Mouse (Mus musculus) MEL (cell line): ENCODE results near the gene Lrrc32. TPM values are rescaled to one million over a fixed set of nuclear protein-coding genes. Genes with fewer than 3 reads are reported as not detected.

ENCODE experiments used
- DNase-seq: peaks from one replicate; pipeline ENCODE4 v3.0.0; 2011; ENCODE audit warnings: low read depth, low spot score
- H3K27ac ChIP-seq: 2 replicates; pipeline ENCODE4 v1.5.1; 2012; ENCODE audit warnings: low read depth, mild to moderate bottlenecking, control low read depth, low read length, moderate library complexity; ENCODE audit not compliant: control insufficient read depth
- H3K27me3 ChIP-seq, 2 experiments: fragments of 150-350 bp in 1 of 2; sonication (generic) in 1 of 2; 2 replicates each; pipeline ENCODE4 v1.6.1; 2012; ENCODE audit warnings: low read length in 2 of 2, mild to moderate bottlenecking in 2 of 2, improper control_type of control experiment in 1 of 2, moderate library complexity in 1 of 2; ENCODE audit not compliant: insufficient read depth in 2 of 2, control insufficient read depth in 1 of 2
- H3K36me3 ChIP-seq, 2 experiments: 2 replicates each; pipeline ENCODE4 v1.6.1; 2012 to 2014; ENCODE audit warnings: low read length in 2 of 2, improper control_type of control experiment in 1 of 2, inconsistent platforms in 1 of 2, mild to moderate bottlenecking in 1 of 2; ENCODE audit not compliant: insufficient read depth in 2 of 2, control insufficient read depth in 1 of 2
- H3K4me1 ChIP-seq, 2 experiments: fragments of 150-350 bp in 1 of 2; sonication (generic) in 1 of 2; 2 replicates each; pipeline ENCODE4 v1.6.1; 2012; ENCODE audit warnings: low read length in 2 of 2, improper control_type of control experiment in 1 of 2, mild to moderate bottlenecking in 1 of 2; ENCODE audit not compliant: insufficient read depth in 2 of 2, control insufficient read depth in 1 of 2
- H3K4me3 ChIP-seq, 2 experiments: fragments of 150-350 bp in 1 of 2; sonication (generic) in 1 of 2; 2 replicates each; pipeline ENCODE4 v1.5.1; 2012; ENCODE audit warnings: low read depth in 2 of 2, low read length in 2 of 2, mild to moderate bottlenecking in 2 of 2, moderate library complexity in 2 of 2, control low read depth in 1 of 2, improper control_type of control experiment in 1 of 2; ENCODE audit not compliant: control insufficient read depth in 1 of 2, insufficient read depth in 1 of 2
- H3K79me2 ChIP-seq: 2 replicates; pipeline ENCODE4 v1.6.1; 2012; ENCODE audit warnings: mild to moderate bottlenecking, low read length, moderate library complexity; ENCODE audit not compliant: control insufficient read depth, poor library complexity, insufficient read depth
- H3K9ac ChIP-seq: 2 replicates; pipeline ENCODE4 v1.6.1; 2012; ENCODE audit warnings: low read depth, mild to moderate bottlenecking, control low read depth, low read length, moderate library complexity; ENCODE audit not compliant: control insufficient read depth, poor library complexity, severe bottlenecking
- H3K9me3 ChIP-seq: fragments of 150-350 bp; sonication (generic); replicated peaks from 2 replicates; pipeline ENCODE4 v1.6.1; 2012; ENCODE audit warnings: mild to moderate bottlenecking, low read length, improper control_type of control experiment, moderate library complexity; ENCODE audit not compliant: insufficient read depth
- CHD2 ChIP-seq: IDR thresholded peaks from 2 replicates; pipeline ENCODE4 v1.6.1; 2011; ENCODE audit warnings: low read length, improper control_type of control experiment
- E2F4 ChIP-seq: IDR thresholded peaks from 2 replicates; pipeline ENCODE4 v1.6.1; 2011; ENCODE audit warnings: low read depth, low read length, improper control_type of control experiment, borderline replicate concordance
- EP300 ChIP-seq, 2 experiments: IDR thresholded peaks; 2 replicates each; pipeline ENCODE4 v1.6.1; 2011; ENCODE audit warnings: improper control_type of control experiment in 2 of 2, low read length in 2 of 2, low read depth in 1 of 2, mild to moderate bottlenecking in 1 of 2
- ETS1 ChIP-seq: IDR thresholded peaks from 2 replicates; pipeline ENCODE4 v1.6.1; 2012; ENCODE audit warnings: low read depth, mild to moderate bottlenecking, inconsistent platforms, low read length, improper control_type of control experiment, moderate library complexity
- HCFC1 ChIP-seq: IDR thresholded peaks from 2 replicates; pipeline ENCODE4 v1.6.1; 2012; ENCODE audit warnings: low read depth, mild to moderate bottlenecking, inconsistent platforms, low read length, improper control_type of control experiment, moderate library complexity
- JUND ChIP-seq: IDR thresholded peaks from 2 replicates; pipeline ENCODE4 v1.6.1; 2011; ENCODE audit warnings: low read depth, mild to moderate bottlenecking, improper control_type of control experiment, low read length
- KAT2A ChIP-seq: conservative IDR thresholded peaks from 2 replicates; pipeline ENCODE4 v1.6.1; 2012; ENCODE audit warnings: low read depth, low read length, improper control_type of control experiment, inconsistent platforms
- MAX ChIP-seq: IDR thresholded peaks from 2 replicates; pipeline ENCODE4 v1.6.1; 2011; ENCODE audit warnings: low read length, improper control_type of control experiment
- MAZ ChIP-seq: IDR thresholded peaks from 2 replicates; pipeline ENCODE4 v1.6.1; 2012; ENCODE audit warnings: low read depth, mild to moderate bottlenecking, inconsistent platforms, low read length, improper control_type of control experiment
- MXI1 ChIP-seq: IDR thresholded peaks from 2 replicates; pipeline ENCODE4 v1.6.1; 2011; ENCODE audit warnings: mild to moderate bottlenecking, low read depth, low read length, improper control_type of control experiment
- MYB ChIP-seq: IDR thresholded peaks from 2 replicates; pipeline ENCODE4 v1.6.1; 2011; ENCODE audit warnings: mild to moderate bottlenecking, low read depth, low read length, improper control_type of control experiment
- MYC ChIP-seq: IDR thresholded peaks from 2 replicates; pipeline ENCODE4 v1.6.1; 2011; ENCODE audit warnings: low read depth, mild to moderate bottlenecking, low read length, improper control_type of control experiment, moderate library complexity
- NELFE ChIP-seq: IDR thresholded peaks from 2 replicates; pipeline ENCODE4 v1.6.1; 2011; ENCODE audit warnings: low read depth, low read length, improper control_type of control experiment
- NRF1 ChIP-seq: IDR thresholded peaks from 2 replicates; pipeline ENCODE4 v1.6.1; 2014; ENCODE audit warnings: low read depth, mild to moderate bottlenecking, inconsistent platforms, low read length, improper control_type of control experiment, moderate library complexity; ENCODE audit not compliant: poor library complexity, insufficient read depth, severe bottlenecking
- POLR2A ChIP-seq, 2 experiments: IDR thresholded peaks; 2 replicates each; pipeline ENCODE4 v1.6.1; 2011 to 2012; ENCODE audit warnings: low read length in 2 of 2, mild to moderate bottlenecking in 2 of 2, control low read depth in 1 of 2, improper control_type of control experiment in 1 of 2, low read depth in 1 of 2, moderate library complexity in 1 of 2; ENCODE audit not compliant: control insufficient read depth in 1 of 2, insufficient read depth in 1 of 2, poor library complexity in 1 of 2
- POLR2AphosphoS2 ChIP-seq: IDR thresholded peaks from 2 replicates; pipeline ENCODE4 v1.6.1; 2011; ENCODE audit warnings: low read length, improper control_type of control experiment
- RAD21 ChIP-seq: IDR thresholded peaks from 2 replicates; pipeline ENCODE4 v1.6.1; 2011; ENCODE audit warnings: mild to moderate bottlenecking, low read depth, low read length, improper control_type of control experiment
- RCOR1 ChIP-seq: IDR thresholded peaks from 2 replicates; pipeline ENCODE4 v1.6.1; 2012; ENCODE audit warnings: low read depth, mild to moderate bottlenecking, inconsistent platforms, low read length, improper control_type of control experiment
- SMC3 ChIP-seq: IDR thresholded peaks from 2 replicates; pipeline ENCODE4 v1.6.1; 2011; ENCODE audit warnings: low read depth, low read length, improper control_type of control experiment
- TCF12 ChIP-seq: IDR thresholded peaks from 2 replicates; pipeline ENCODE4 v1.6.1; 2014; ENCODE audit warnings: low read depth, mild to moderate bottlenecking, inconsistent platforms, low read length, improper control_type of control experiment, moderate library complexity
- USF1 ChIP-seq: IDR thresholded peaks from 2 replicates; pipeline ENCODE4 v1.6.1; 2014; ENCODE audit warnings: low read depth, mild to moderate bottlenecking, inconsistent platforms, low read length, improper control_type of control experiment, moderate library complexity
- USF2 ChIP-seq, 2 experiments: IDR thresholded peaks; 2 replicates each; pipeline ENCODE4 v1.6.1; 2011 to 2012; ENCODE audit warnings: improper control_type of control experiment in 2 of 2, low read length in 2 of 2, borderline replicate concordance in 1 of 2, inconsistent platforms in 1 of 2, low read depth in 1 of 2, mild to moderate bottlenecking in 1 of 2; ENCODE audit not compliant: insufficient read depth in 1 of 2
- ZKSCAN1 ChIP-seq: IDR thresholded peaks from 2 replicates; pipeline ENCODE4 v1.6.1; 2012; ENCODE audit warnings: low read depth, mild to moderate bottlenecking, inconsistent platforms, low read length, improper control_type of control experiment, moderate library complexity
- ZMIZ1 ChIP-seq: IDR thresholded peaks from 2 replicates; pipeline ENCODE4 v1.6.1; 2012; ENCODE audit warnings: low read depth, mild to moderate bottlenecking, inconsistent platforms, low read length, improper control_type of control experiment, moderate library complexity
- polyA plus RNA-seq, 2 experiments: library from polyadenylated mRNA; stranded (reverse) in 1 of 2; unstranded in 1 of 2; fragments of >175 nt in 1 of 2; fragments of >200 nt in 1 of 2; gene quantifications; 2 replicates each; pipeline versions ENCODE4 v1.2.1 to v1.2.4; 2012; ENCODE audit warnings: low replicate concordance in 2 of 2, low read depth in 1 of 2; ENCODE audit not compliant: insufficient read length in 2 of 2, insufficient read depth in 1 of 2, missing spikeins in 1 of 2
- total RNA-seq: library from RNA; depleted of rRNA; stranded (reverse); fragments of 300-350 nt; gene quantifications from 2 replicates; pipeline ENCODE4 v1.2.3, GENCODE M21; 2012

The Lrrc32 gene
- total and polyA plus RNA-seq, 3 experiments = not detected

GRCm38 (mm10) chr7:98495591-98495990 is 6.5 kb downstream of the Lrrc32 start:
- Histone ChIP-seq H3K36me3 (no peaks in the 10 kb centered on the region), H3K4me1 (no peaks in the 10 kb centered on the region), H3K4me3 (no peak overlapping the region), H3K27me3 (peaks cover 0 to 1% of the 10 kb centered on the region in 2 experiments; a peak in 1 of 4 replicates), H3K9ac (no peak overlapping the region), H3K79me2 (no peaks in the 10 kb centered on the region), H3K9me3 (no peaks in the 10 kb centered on the region), H3K27ac (no peak overlapping the region)
- TF ChIP-seq NRF1 (no peak), MYB (no peak)
- DNase-seq = no peak

DNA sequence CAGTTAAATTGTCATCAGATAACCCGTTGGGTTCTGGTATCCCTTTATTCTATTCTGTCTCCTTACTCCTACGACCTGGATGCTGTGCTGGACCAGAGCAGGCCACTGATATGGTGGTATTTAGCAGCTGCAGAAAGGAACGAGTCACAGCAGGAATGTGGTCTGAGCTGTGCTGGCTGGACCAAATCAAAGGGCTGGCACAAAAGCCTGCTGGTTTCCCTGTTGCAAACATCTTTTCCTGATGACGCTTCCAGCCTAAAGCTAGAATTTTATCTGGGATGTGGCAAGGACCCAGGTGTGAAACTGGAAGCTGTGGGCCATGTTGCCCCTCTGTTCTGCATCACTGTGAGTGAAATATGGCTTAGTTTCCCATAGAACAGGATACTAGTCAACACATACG is 8.4 kb downstream of the Lrrc32 start:
- H3K4me1 ChIP-seq = no peaks in the 10 kb centered on the region
- no peak for DNase-seq
- H3K9me3 ChIP-seq = no peaks in the 10 kb centered on the region
- no peaks in the 10 kb centered on the region for H3K36me3 ChIP-seq
- no peak overlapping the region for H3K27ac ChIP-seq
- no peak overlapping the region for H3K9ac ChIP-seq
- TF ChIP-seq POLR2A (IDR thresholded peaks at IDR 0.05; ENCODE audit: control insufficient read depth in 1 of 2, insufficient read depth in 1 of 2, low read depth in 1 of 2, low read length in 2 of 2, poor library complexity in 1 of 2) = no peak
- TF ChIP-seq ETS1 = no peak
- TF ChIP-seq MAZ = no peak
- no peak for TF ChIP-seq CHD2
- TF ChIP-seq EP300 (IDR thresholded peaks at IDR 0.05; ENCODE audit: low read depth in 1 of 2, low read length in 2 of 2) = no peak
- TF ChIP-seq NELFE = no peak
- no peak for TF ChIP-seq RAD21
- TF ChIP-seq MXI1 = no peak
- no peak for TF ChIP-seq POLR2AphosphoS2
- TF ChIP-seq ZMIZ1 = no peak
- no peak for TF ChIP-seq TCF12
- no peak for TF ChIP-seq HCFC1
- TF ChIP-seq JUND = no peak
- TF ChIP-seq USF1 = no peak
- no peak for TF ChIP-seq MAX
- H3K79me2 ChIP-seq = no peaks in the 10 kb centered on the region
- no peak overlapping the region for H3K4me3 ChIP-seq
- H3K27me3 ChIP-seq = peaks cover 0 to 1% of the 10 kb centered on the region in 2 experiments; a peak in 1 of 4 replicates

- no peak overlapping the region for H3K27ac ChIP-seq
- H3K4me3 ChIP-seq = no peak overlapping the region
- H3K4me1 ChIP-seq = no peaks in the 10 kb centered on the region
- H3K79me2 ChIP-seq = no peaks in the 10 kb centered on the region
- H3K9ac ChIP-seq = no peak overlapping the region
- no peaks in the 10 kb centered on the region for H3K36me3 ChIP-seq
- TF ChIP-seq POLR2A (IDR thresholded peaks at IDR 0.05; ENCODE audit: control insufficient read depth in 1 of 2, insufficient read depth in 1 of 2, low read depth in 1 of 2, low read length in 2 of 2, poor library complexity in 1 of 2) (no peak), KAT2A (no peak), E2F4 (no peak), ZKSCAN1 (no peak), SMC3 (no peak), USF1 (no peak), USF2 (IDR thresholded peaks at IDR 0.05; ENCODE audit: borderline replicate concordance in 1 of 2, insufficient read depth in 1 of 2, low read depth in 1 of 2, low read length in 2 of 2) (no peak), NELFE (no peak), MAZ (no peak), HCFC1 (no peak), RCOR1 (no peak), POLR2AphosphoS2 (no peak), EP300 (IDR thresholded peaks at IDR 0.05; ENCODE audit: low read depth in 1 of 2, low read length in 2 of 2) (no peak), ETS1 (no peak), RAD21 (no peak), MAX (no peak), MYB (no peak), MXI1 (no peak), MYC (no peak)
- no peaks in the 10 kb centered on the region for H3K9me3 ChIP-seq
- peaks cover 0 to 5% of the 10 kb centered on the region in 2 experiments; a peak in 3 of 4 replicates for H3K27me3 ChIP-seq
- no peak for DNase-seq
Observed at GRCm38 (mm10) chr7:98498101-98498500, 9.0 kb downstream of the Lrrc32 start.
